Mouse (Mus musculus) E14TG2a.4 (cell line): ENCODE measurements around the gene St6galnac3.

Experiments
- CTCF ChIP-seq: conservative IDR thresholded peaks from 2 replicates; pipeline ENCODE4 v1.5.1; 2014; ENCODE audit warnings: low read length
- NANOG ChIP-seq: IDR thresholded peaks from 2 replicates; pipeline ENCODE4 v1.6.1; 2014; ENCODE audit warnings: borderline replicate concordance, low read length, mixed read lengths

GRCm38 (mm10) chr3:153291406-153292045 lies 433.4 kb downstream of the St6galnac3 start:
- TF ChIP-seq CTCF (no peak), NANOG (no peak)
